Mouse (Mus musculus): ENCODE measurements around the gene Pdha2. TPM values are rescaled to one million over a fixed set of nuclear protein-coding genes. Genes with fewer than 3 reads are reported as not detected.

Gene Pdha2
- not detected for total RNA-seq (2021)
- long read RNA-seq, experiment 1 = 0 reads
- long read RNA-seq, experiment 2 = 0 reads

- DNase-seq = no peak
- intact Hi-C loops (cut with DNase I) = no loop called here
Measured at GRCm38 (mm10) chr3:141212255-141212654, at the start of gene Pdha2. Gene Pdha2 (minus strand): TSS chr3:141212355.

GRCm38 (mm10) chr3:141260518-141260917 lies 48.4 kb upstream of the Pdha2 start:
- DNase-seq = no peak
- intact Hi-C loops (cut with DNase I) = no loop called here

GRCm38 (mm10) chr3:141251440-141251839 lies 39.3 kb upstream of the Pdha2 start:
- intact Hi-C loops (cut with DNase I) = no loop called here
- DNase-seq = no peak

GRCm38 (mm10) chr3:141244725-141245298 lies 32.7 kb upstream of the Pdha2 start:
- intact Hi-C loops (cut with DNase I) = no loop called here
- DNase-seq = no peak

GRCm38 (mm10) chr3:141238071-141238470 lies 25.9 kb upstream of the Pdha2 start:
- intact Hi-C loops (cut with DNase I) = no loop called here
- no peak for DNase-seq

- no peak for DNase-seq
- intact Hi-C loops (cut with DNase I) = no loop called here
Measured at GRCm38 (mm10) chr3:141229148-141229547, 17.0 kb upstream of the Pdha2 start.

GRCm38 (mm10) chr3:141222339-141222738 lies 10.2 kb upstream of the Pdha2 start:
- intact Hi-C loops (cut with DNase I) = no loop called here
- DNase-seq = no peak

GRCm38 (mm10) chr3:141218561-141218960 lies 6.4 kb upstream of the Pdha2 start:
- DNase-seq = no peak
- intact Hi-C loops (cut with DNase I) = no loop called here

- intact Hi-C loops (cut with DNase I) = no loop called here
- no peak for DNase-seq
Measured at GRCm38 (mm10) chr3:141216999-141217398, 4.8 kb upstream of the Pdha2 start.

- intact Hi-C loops (cut with DNase I) = no loop called here
- DNase-seq = no peak
Measured at GRCm38 (mm10) chr3:141216237-141216636, 4.1 kb upstream of the Pdha2 start.

GRCm38 (mm10) chr3:141214789-141215188 lies 2.6 kb upstream of the Pdha2 start:
- intact Hi-C loops (cut with DNase I) = no loop called here

GRCm38 (mm10) chr3:141214197-141214596 lies 2.0 kb upstream of the Pdha2 start:
- intact Hi-C loops (cut with DNase I) = no loop called here
- DNase-seq = no peak

More at GRCm38 (mm10) chr3:141214789-141215188, 2.6 kb upstream of the Pdha2 start:
- no peak for DNase-seq

GRCm38 (mm10) chr3:141211644-141212043 lies 511 bp downstream of the Pdha2 start:
- no peak for DNase-seq
- intact Hi-C loops (cut with DNase I) = no loop called here

GRCm38 (mm10) chr3:141201766-141202165 lies 10.4 kb downstream of the Pdha2 start:
- intact Hi-C loops (cut with DNase I) = no loop called here
- no peak for DNase-seq

- intact Hi-C loops (cut with DNase I) = no loop called here
- DNase-seq = no peak
Measured at GRCm38 (mm10) chr3:141197308-141197861, 14.8 kb downstream of the Pdha2 start.

GRCm38 (mm10) chr3:141191653-141192052 lies 20.5 kb downstream of the Pdha2 start:
- intact Hi-C loops (cut with DNase I) = no loop called here
- no peak for DNase-seq

GRCm38 (mm10) chr3:141190429-141190828 lies 21.7 kb downstream of the Pdha2 start:
- intact Hi-C loops (cut with DNase I) = no loop called here
- DNase-seq = no peak

GRCm38 (mm10) chr3:141160986-141161385 lies 51.2 kb downstream of the Pdha2 start:
- intact Hi-C loops (cut with DNase I) = loop anchor here (2.0 kb wide), 1 partner anchor 14 kb away; no protein-coding TSS in a partner anchor
- no peak for DNase-seq
